Mouse (Mus musculus) liver, embryonic 18 days (tissue): ENCODE data around the gene Olfr339. TPM values are rescaled to one million over a fixed set of nuclear protein-coding genes. Genes with fewer than 3 reads are reported as not detected.

Experiments used
- polyA plus RNA-seq: library from polyadenylated mRNA; depleted of rRNA; stranded (reverse); fragments of >200 nt; gene quantifications from 2 replicates; pipeline ENCODE4 v1.2.3, GENCODE M21; 2012; rRNA removed

Olfr339 gene
- not detected in 2 replicates for polyA plus RNA-seq

GRCm38 (mm10) chr2:36418647-36419046 is at the start of gene Olfr339:
Gene Olfr339 (plus strand): TSS chr2:36418947.

GRCm38 (mm10) chr2:36373219-36373618 is 45.5 kb upstream of the Olfr339 start, which contains the start of gene Olfr338:
Gene Olfr338 (plus strand): TSS chr2:36373519.

GRCm38 (mm10) chr2:36452287-36452686 is 33.5 kb downstream of the Olfr339 start, which contains the start of gene Olfr340:
Gene Olfr340 (plus strand): TSS chr2:36452587.

Other genes starting within 250 kb of the Olfr339 start
- 15.8 and 18.4 TPM in 2 replicates for gene Ptgs1, start 188.5 kb upstream of the Olfr339 start, polyA plus RNA-seq
- not detected in 2 replicates for gene Olfr338, start 45.4 kb upstream of the Olfr339 start, polyA plus RNA-seq
- not detected in 2 replicates for gene Olfr340, start 33.6 kb downstream of the Olfr339 start, polyA plus RNA-seq
- not detected in 2 replicates for gene Olfr341, start 63.5 kb downstream of the Olfr339 start, polyA plus RNA-seq
- not detected in 2 replicates for gene Olfr342, start 106.1 kb downstream of the Olfr339 start, polyA plus RNA-seq
- gene Olfr344, start 147.7 kb downstream of the Olfr339 start, polyA plus RNA-seq = not detected in 2 replicates
- not detected in 2 replicates for gene Olfr345, start 221.1 kb downstream of the Olfr339 start, polyA plus RNA-seq